Mouse (Mus musculus): ENCODE results near the gene Mrpl24.
A peak's percentile ranks its signal among the peaks of the same experiment; 100 is the strongest.

GRCm38 (mm10) chr3:87905880-87906485 is 13.3 kb upstream of the Mrpl24 start, which contains the start of gene Hdgf:
- TF ChIP-seq POLR2A (IDR thresholded peaks at IDR 0.05; ENCODE audit: insufficient read depth, low read length) = peak; percentile 25
- TF ChIP-seq EP300 (IDR thresholded peaks at IDR 0.05; ENCODE audit: insufficient read depth, low read depth, low read length) = no peak

Data from ES-Bruce4 (cell line).